Mouse (Mus musculus) embryonic facial prominence, embryonic 13.5 days (tissue): ENCODE data around the gene Rpa2. TPM values are rescaled to one million over a fixed set of nuclear protein-coding genes. Genes with fewer than 3 reads are reported as not detected.
"Not testable (repeated sequence)": the region's sequence is repeated elsewhere in the genome, so short reads cannot be mapped to it uniquely, and the experiment has no call there.

ENCODE experiments used
- ATAC-seq: fragments of 200-750 bp; cut with Nextera tagmentation; 2 replicates; pipeline ENCODE4 v1.8.0; 2017; ENCODE audit warnings: low read depth; ENCODE audit not compliant: insufficient number of reproducible peaks, insufficient read depth, low FRiP score, low TSS enrichment
- H3K27ac ChIP-seq: fragments of 300-500 bp; sonication (generic); 2 replicates; pipeline ENCODE4 v1.5.1; 2015; ENCODE audit warnings: moderate library complexity, mild to moderate bottlenecking, inconsistent platforms
- H3K27me3 ChIP-seq: fragments of 300-500 bp; sonication (generic); 2 replicates; pipeline ENCODE4 v1.6.1; 2015; ENCODE audit warnings: mild to moderate bottlenecking, inconsistent platforms
- H3K36me3 ChIP-seq: fragments of 300-500 bp; sonication (generic); 2 replicates; pipeline ENCODE4 v1.6.1; 2015; ENCODE audit warnings: mild to moderate bottlenecking, inconsistent platforms
- H3K4me1 ChIP-seq: fragments of 300-500 bp; sonication (generic); 2 replicates; pipeline ENCODE4 v1.6.1; 2015; ENCODE audit warnings: inconsistent platforms
- H3K4me2 ChIP-seq: fragments of 300-500 bp; sonication (generic); 2 replicates; pipeline ENCODE4 v1.6.1; 2015; ENCODE audit warnings: moderate library complexity, mild to moderate bottlenecking, inconsistent platforms
- H3K4me3 ChIP-seq: fragments of 300-500 bp; sonication (generic); 2 replicates; pipeline ENCODE4 v1.5.1; 2015; ENCODE audit warnings: mild to moderate bottlenecking, inconsistent platforms
- H3K9ac ChIP-seq: fragments of 300-500 bp; sonication (generic); 2 replicates; pipeline ENCODE4 v1.6.1; 2015; ENCODE audit warnings: mild to moderate bottlenecking, inconsistent platforms
- H3K9me3 ChIP-seq: fragments of 300-500 bp; sonication (generic); 2 replicates; pipeline ENCODE4 v1.6.1; 2016; ENCODE audit warnings: inconsistent platforms
- WGBS: fragments of 180-500 bp; shearing (Covaris S2); methylation state at CpG from one replicate; pipeline ENCODE4 v1.1.7; 2015; ENCODE audit warnings: mixed read lengths; 5-methylcytosine and 5-hydroxymethylcytosine counted together
- polyA plus RNA-seq: library from polyadenylated mRNA; unstranded; fragments of >200 nt; fragmentation: Nextera tagmentation; extraction: Ambion mirVana; gene quantifications from 2 replicates; pipeline ENCODE4 v1.2.1, GENCODE M21; 2015

Rpa2 gene
- polyA plus RNA-seq, 1 experiment from 2014 or later = 127 TPM

DNA sequence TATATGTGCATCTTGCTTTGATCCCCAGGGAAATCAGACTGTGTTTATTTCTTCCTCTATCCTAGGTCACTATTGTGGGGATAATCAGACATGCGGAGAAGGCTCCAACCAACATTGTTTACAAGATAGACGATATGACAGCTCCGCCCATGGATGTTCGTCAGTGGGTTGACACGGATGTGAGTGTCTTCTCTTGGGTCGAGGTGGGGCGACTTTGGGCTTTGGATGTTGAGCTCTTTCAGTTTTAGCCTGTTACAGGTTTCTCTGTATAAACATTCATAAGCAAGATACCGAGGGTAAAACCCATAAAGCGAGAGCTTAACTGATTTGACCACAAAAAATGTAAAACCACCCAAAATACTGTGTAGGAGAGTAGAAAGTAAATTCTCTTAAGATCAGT, 3.6 kb downstream of the Rpa2 start:
- peaks cover 67% of the 10 kb centered on the region for H3K36me3 ChIP-seq
- H3K4me2 ChIP-seq = no peak overlapping the region
- no peak overlapping the region for H3K9ac ChIP-seq
- H3K9me3 ChIP-seq = no peaks in the 10 kb centered on the region
- H3K4me1 ChIP-seq = peaks cover 9% of the 10 kb centered on the region
- no peak overlapping the region for H3K4me3 ChIP-seq
- ATAC-seq = no peak
- no peaks in the 10 kb centered on the region for H3K27me3 ChIP-seq
- H3K27ac ChIP-seq = no peak overlapping the region
- WGBS = 90% methylated on average over 9 of the region's 9 CpGs

DNA sequence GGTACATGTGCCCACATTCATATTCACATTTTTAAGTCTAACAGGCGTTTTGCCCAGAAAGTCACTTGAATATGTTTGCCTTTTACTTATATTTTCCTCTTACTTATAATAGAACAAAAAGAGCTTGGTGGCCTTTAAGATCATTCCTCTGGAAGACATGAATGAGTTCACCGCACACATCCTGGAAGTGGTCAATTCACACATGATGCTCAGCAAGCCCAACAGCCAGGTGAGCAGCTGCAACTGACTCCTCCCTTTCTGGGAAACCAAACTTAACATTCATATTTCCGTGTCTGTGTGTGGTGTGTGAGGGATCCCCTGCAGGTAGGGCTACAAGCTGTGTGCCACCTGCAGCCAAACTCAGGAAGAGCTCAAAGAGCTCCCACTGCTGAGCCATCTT, 6.8 kb downstream of the Rpa2 start:
- ATAC-seq = no peak
- H3K4me2 ChIP-seq = no peak overlapping the region
- WGBS = 85% methylated on average over 3 of the region's 3 CpGs
- no peak overlapping the region for H3K9ac ChIP-seq
- no peak overlapping the region for H3K4me3 ChIP-seq
- no peaks in the 10 kb centered on the region for H3K27me3 ChIP-seq
- no peak overlapping the region for H3K27ac ChIP-seq
- H3K36me3 ChIP-seq = peaks cover 97% of the 10 kb centered on the region
- no peaks in the 10 kb centered on the region for H3K4me1 ChIP-seq
- H3K9me3 ChIP-seq = no peaks in the 10 kb centered on the region

DNA sequence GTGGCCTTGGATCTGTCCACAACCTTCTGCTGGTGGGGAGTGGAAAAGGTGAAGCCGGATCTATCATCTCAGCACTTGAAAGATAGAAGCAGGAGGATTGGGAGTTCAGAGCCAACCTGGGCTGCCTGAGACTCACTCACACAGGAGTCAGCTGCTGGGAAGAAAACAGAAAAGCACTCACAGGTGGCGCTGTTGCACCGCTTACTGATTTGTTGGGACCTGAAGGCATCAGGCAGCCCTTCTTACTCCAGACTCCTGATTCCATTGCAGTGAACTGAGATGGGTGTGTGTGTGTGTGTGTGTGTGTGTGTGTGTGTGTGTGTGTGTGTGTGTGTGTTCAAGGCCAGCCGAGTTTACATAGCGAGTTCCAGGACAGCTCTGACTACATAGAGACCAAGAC, 8.6 kb downstream of the Rpa2 start:
- no peak overlapping the region for H3K4me2 ChIP-seq
- no peaks in the 10 kb centered on the region for H3K27me3 ChIP-seq
- H3K9ac ChIP-seq = no peak overlapping the region
- peaks cover 79% of the 10 kb centered on the region for H3K36me3 ChIP-seq
- no peak overlapping the region for H3K27ac ChIP-seq
- ATAC-seq = no peak
- no peak overlapping the region for H3K4me3 ChIP-seq
- H3K4me1 ChIP-seq = no peaks in the 10 kb centered on the region
- H3K9me3 ChIP-seq = no peaks in the 10 kb centered on the region
- WGBS = 92% methylated on average over 5 of the region's 5 CpGs

DNA sequence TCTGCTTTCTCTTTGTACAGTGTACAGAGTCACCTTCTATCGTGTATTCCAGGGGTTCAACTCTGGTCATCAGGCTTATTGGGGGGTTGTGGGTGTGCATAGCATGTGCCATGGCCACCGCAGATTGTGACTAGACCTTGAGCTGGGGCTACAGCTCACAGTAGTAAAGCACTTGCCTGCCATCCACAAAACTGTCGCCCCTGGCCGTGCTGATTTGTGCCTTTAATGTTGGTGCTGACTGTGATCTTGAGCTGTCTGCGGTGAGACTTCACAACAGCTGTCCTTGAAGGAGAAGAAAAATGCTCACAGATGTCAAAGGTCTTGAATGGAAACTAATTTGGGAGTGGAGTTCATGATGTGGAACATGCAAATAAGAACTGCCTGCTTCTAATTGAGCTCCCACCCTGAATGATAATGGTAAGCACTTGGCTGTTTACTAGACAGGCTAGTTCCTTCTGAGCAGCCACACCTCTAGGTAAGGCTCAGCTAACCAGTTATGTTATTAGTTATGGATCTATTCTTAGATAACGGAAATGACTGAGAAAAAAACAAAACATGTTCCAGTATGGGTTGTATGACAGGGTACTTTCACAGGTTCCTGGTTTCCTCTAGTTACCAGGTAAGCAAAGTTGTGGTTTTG, 10.6 kb downstream of the Rpa2 start:
- peaks cover 60% of the 10 kb centered on the region for H3K36me3 ChIP-seq

DNA sequence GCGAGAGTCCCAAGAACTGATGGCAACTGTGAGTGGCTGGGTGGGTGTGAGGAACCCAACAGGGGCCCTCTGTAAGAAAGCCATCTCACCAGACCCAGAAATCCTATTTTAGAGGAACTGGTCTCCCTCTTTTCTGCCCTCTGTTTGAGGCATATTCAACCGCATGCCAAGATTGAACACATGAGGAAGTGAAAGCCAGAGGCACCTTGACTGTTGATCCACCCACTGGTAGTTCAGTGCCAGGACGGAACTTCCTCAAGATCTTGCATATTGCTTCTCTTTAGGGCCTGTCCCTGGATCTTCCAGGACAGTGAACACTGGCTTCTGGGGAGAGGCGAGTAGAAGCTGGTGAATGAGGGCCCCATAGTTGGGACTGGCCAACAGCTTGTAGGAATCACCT, 12.2 kb downstream of the Rpa2 start:
- WGBS = 87% methylated on average over 4 of the region's 4 CpGs
- H3K4me2 ChIP-seq = no peak overlapping the region
- no peak overlapping the region for H3K4me3 ChIP-seq
- H3K9ac ChIP-seq = no peak overlapping the region
- no peaks in the 10 kb centered on the region for H3K9me3 ChIP-seq
- no peak overlapping the region for H3K27ac ChIP-seq
- H3K36me3 ChIP-seq = peaks cover 45% of the 10 kb centered on the region
- ATAC-seq = no peak
- H3K4me1 ChIP-seq = no peaks in the 10 kb centered on the region
- H3K27me3 ChIP-seq = no peaks in the 10 kb centered on the region

More for the DNA sequence above, 10.6 kb downstream of the Rpa2 start:
- Histone ChIP-seq H3K4me1 (no peaks in the 10 kb centered on the region), H3K27me3 (no peaks in the 10 kb centered on the region), H3K4me2 (no peak overlapping the region), H3K4me3 (no peak overlapping the region), H3K9me3 (no peaks in the 10 kb centered on the region), H3K27ac (no peak overlapping the region), H3K9ac (no peak overlapping the region)
- ATAC-seq = no peak
- WGBS = 91% methylated on average over 6 of the region's 6 CpGs

DNA sequence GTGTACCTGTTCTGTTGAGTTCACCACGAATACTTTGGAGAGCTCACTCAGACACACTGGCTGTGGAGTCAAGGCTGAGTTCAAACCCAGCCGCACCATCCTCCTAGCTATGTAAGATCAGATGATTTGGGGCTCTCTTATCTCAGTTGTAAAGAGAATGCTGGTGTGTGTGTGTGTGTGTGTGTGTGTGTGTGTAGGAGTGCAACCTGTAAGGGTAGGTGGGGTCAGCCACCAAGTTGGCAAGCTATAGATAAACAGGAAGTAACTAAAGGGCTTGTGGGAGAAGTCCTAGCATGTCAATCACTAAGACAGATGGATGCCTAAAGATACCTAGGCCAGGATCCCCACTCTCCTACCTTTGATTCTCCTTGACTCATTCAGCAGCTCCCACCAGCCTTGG, 15.6 kb downstream of the Rpa2 start:
- WGBS = 86% methylated on average over 2 of the region's 2 CpGs
- no peaks in the 10 kb centered on the region for H3K9me3 ChIP-seq
- no peak for ATAC-seq
- H3K4me2 ChIP-seq = no peak overlapping the region
- H3K27me3 ChIP-seq = no peaks in the 10 kb centered on the region
- H3K4me1 ChIP-seq = peaks cover 3% of the 10 kb centered on the region; the same call in 1 of the 2 replicates
- no peak overlapping the region for H3K9ac ChIP-seq
- no peak overlapping the region for H3K27ac ChIP-seq
- H3K36me3 ChIP-seq = peaks cover 11% of the 10 kb centered on the region
- no peak overlapping the region for H3K4me3 ChIP-seq

DNA sequence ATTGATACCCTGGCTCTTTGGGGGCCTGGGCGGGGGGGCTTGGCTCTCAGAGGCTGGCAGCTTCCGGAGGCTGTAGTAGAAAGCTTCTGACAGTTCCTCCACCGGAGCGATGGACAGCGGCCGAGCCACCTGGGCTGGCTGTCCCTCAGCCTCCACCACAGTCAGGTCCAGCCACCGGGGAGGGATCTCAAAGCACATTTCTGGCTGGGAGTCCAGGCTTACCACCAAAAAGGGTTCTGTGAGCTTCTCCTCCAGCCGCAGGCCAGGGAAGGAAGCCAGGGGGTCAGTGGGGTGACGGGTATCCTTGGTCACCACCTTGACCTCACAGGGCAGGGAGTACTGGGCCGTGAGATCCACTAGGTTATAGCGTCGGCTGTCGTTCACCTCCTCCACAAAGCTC, 17.1 kb downstream of the Rpa2 start:
- H3K9me3 ChIP-seq = no peaks in the 10 kb centered on the region
- H3K36me3 ChIP-seq = no peaks in the 10 kb centered on the region
- H3K9ac ChIP-seq = no peak overlapping the region
- no peaks in the 10 kb centered on the region; the same call in 1 of the 2 replicates for H3K27me3 ChIP-seq
- H3K27ac ChIP-seq = no peak overlapping the region
- no peak overlapping the region for H3K4me3 ChIP-seq
- H3K4me2 ChIP-seq = no peak overlapping the region
- peaks cover 3% of the 10 kb centered on the region; the same call in 1 of the 2 replicates for H3K4me1 ChIP-seq
- 91% methylated on average over 13 of the region's 13 CpGs for WGBS
- ATAC-seq = no peak

DNA sequence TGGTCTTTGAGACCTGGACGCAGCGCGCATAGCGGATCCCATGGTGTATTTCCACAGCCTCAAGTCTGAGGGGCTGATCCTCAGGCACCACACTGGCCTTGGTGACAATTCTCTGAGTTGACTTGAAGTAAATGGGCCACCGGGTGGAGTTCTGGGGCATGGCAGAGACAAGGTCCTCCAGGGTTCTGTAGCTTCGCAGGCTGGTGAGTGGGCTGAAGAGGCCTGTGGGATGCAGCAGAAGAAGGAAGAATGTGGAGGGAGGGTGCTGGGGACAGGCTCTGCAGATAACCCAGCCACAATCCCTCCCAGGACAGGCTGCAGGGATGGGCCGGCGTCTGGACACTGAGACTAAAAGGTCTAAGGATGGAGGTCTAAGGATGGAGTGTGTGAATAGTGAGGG, 21.6 kb downstream of the Rpa2 start:
- 89% methylated on average over 8 of the region's 8 CpGs for WGBS
- peaks cover 7% of the 10 kb centered on the region for H3K27me3 ChIP-seq
- ATAC-seq = no peak
- H3K9me3 ChIP-seq = no peaks in the 10 kb centered on the region
- H3K4me2 ChIP-seq = no peak overlapping the region
- H3K9ac ChIP-seq = no peak overlapping the region
- no peaks in the 10 kb centered on the region for H3K36me3 ChIP-seq
- H3K4me1 ChIP-seq = peaks cover 3% of the 10 kb centered on the region; the same call in 1 of the 2 replicates
- H3K4me3 ChIP-seq = no peak overlapping the region
- H3K27ac ChIP-seq = no peak overlapping the region

DNA sequence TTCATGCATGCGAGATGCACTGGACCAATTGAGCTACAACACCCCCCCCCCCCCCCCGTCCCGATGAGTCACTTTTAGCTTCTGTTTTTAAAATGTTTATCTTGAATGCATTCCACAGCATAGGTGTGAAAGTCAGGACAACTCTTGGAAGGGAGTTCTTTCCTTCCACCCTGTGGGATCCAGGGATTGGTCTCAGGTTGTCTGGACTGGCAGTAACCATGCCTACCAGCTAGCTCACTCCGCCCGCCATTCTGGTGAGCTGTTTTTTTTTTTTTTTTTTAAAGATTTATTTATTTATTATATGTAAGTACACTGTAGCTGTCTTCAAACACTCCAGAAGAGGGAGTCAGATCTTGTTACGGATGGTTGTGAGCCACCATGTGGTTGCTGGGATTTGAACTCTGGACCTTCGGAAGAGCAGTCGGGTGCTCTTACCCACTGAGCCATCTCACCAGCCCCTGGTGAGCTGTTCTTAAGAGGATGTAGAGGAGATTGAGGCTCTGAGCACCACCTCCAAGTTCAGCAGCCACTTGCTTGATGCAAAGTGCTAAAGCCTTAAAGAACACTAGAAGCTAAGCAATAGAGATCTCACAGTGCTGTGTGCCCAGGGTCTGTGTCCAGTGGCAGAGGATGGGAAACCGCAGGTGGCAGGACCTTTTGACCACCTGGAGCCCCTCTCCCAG, 25.3 kb downstream of the Rpa2 start:
- WGBS = 89% methylated on average over 9 of the region's 9 CpGs
- not testable (repeated sequence) for H3K4me2 ChIP-seq, H3K9ac ChIP-seq, H3K36me3 ChIP-seq, H3K9me3 ChIP-seq, H3K4me1 ChIP-seq, ATAC-seq, H3K27ac ChIP-seq, H3K4me3 ChIP-seq
- peaks cover 33% of the 10 kb centered on the region for H3K27me3 ChIP-seq

DNA sequence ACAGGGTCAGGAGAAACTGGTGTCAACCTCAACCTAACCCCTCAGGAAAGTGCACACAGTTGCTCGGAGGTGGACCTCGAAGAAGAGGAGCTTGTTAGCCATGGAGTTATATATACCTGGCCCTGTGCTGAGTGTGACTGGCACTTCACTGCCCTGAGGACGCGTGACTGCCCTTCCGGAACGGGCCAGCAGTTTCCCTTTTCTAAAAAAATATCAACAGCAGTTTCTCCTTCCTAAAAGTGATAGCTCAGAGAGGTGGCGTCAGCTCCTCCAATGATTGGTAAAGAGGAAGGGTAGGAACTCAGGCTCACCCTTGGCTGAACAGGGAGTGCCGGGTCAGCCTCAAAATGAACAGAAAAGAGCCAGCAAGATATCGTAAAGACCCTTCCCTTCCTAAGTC, 25.9 kb downstream of the Rpa2 start:
- Histone ChIP-seq H3K9me3 (no peaks in the 10 kb centered on the region), H3K27me3 (peaks cover 33% of the 10 kb centered on the region), H3K9ac (no peak overlapping the region), H3K4me1 (peaks cover 5% of the 10 kb centered on the region; the same call in 1 of the 2 replicates), H3K27ac (no peak overlapping the region), H3K4me2 (no peak overlapping the region), H3K36me3 (no peaks in the 10 kb centered on the region), H3K4me3 (no peak overlapping the region)
- 76% methylated on average over 9 of the region's 9 CpGs for WGBS
- no peak for ATAC-seq

DNA sequence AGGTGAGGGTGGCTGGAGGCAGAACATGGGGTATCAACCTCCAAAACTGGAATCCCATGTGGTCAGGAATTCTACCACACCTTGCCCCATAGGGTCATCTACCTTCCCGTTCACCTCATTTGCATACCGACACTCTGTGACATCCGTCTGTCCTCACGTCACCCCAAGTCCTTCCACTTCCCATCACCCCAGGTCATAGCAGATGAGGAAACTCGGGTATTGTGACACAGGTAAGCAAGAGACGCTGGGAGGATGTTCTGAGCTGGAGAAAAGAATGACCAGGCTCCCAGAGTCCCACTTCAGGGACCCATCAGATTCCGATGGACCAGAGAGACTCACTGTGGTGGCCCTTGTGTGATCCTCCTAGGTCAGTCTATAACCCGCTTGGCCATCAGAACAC, 26.6 kb downstream of the Rpa2 start:
- no peak overlapping the region for H3K9ac ChIP-seq
- H3K9me3 ChIP-seq = no peaks in the 10 kb centered on the region
- peaks cover 33% of the 10 kb centered on the region for H3K27me3 ChIP-seq
- no peak overlapping the region for H3K4me2 ChIP-seq
- H3K27ac ChIP-seq = no peak overlapping the region
- WGBS = 77% methylated on average over 8 of the region's 8 CpGs
- peaks cover 5% of the 10 kb centered on the region; the same call in 1 of the 2 replicates for H3K4me1 ChIP-seq
- no peaks in the 10 kb centered on the region for H3K36me3 ChIP-seq
- no peak overlapping the region for H3K4me3 ChIP-seq
- ATAC-seq = no peak

DNA sequence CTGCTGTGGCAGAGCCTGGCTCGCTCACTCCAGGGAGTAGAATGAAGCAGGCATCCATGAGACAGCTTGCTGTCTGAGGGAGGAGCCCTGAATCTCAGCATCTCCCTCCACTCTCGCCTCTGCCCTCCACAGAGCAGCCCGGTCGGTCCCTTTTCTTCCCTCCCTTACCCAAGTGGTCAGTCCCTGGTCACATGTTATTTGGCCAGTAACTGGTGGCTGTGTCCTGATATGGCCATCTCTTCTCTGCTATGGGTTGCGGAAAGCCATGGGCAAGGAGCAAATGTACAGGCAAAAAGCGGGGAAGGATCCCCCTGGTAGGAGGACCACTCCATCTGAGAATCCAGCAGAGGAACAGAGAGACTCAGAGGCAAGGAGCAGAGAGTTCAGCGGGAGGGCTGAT, 27.0 kb downstream of the Rpa2 start:
- ATAC-seq = no peak
- peaks cover 33% of the 10 kb centered on the region for H3K27me3 ChIP-seq
- no peaks in the 10 kb centered on the region for H3K36me3 ChIP-seq
- H3K27ac ChIP-seq = no peak overlapping the region
- no peak overlapping the region for H3K4me2 ChIP-seq
- no peak overlapping the region for H3K9ac ChIP-seq
- 54% methylated on average over 7 of the region's 7 CpGs for WGBS
- no peaks in the 10 kb centered on the region for H3K9me3 ChIP-seq
- H3K4me3 ChIP-seq = no peak overlapping the region
- H3K4me1 ChIP-seq = peaks cover 5% of the 10 kb centered on the region; the same call in 1 of the 2 replicates
